Mouse (Mus musculus): ENCODE measurements at regions not wholly inside any gene's neighbourhood (a gene's known extent, or its start where the extent isn't known, plus 50 kb on each side); places are given as distances from the start of the nearest gene placed in this dataset.

GRCm38 (mm10) chr1:169357652-169358241, 173.5 kb downstream of the Nuf2 start:
- ATAC-seq (ENCODE audit: insufficient number of reproducible peaks, low FRiP score, low TSS enrichment, low read depth): no peak
- Histone ChIP-seq H3K36me3 (ENCODE audit: control insufficient read depth, insufficient read depth, low read length) (no peaks in the 10 kb centered on the region), H3K4me3 (ENCODE audit: low read depth, low read length) (no peak overlapping the region), H3K4me1 (ENCODE audit: control insufficient read depth, insufficient read depth, low read length) (peaks cover 3% of the 10 kb centered on the region; the same call in 1 of the 2 replicates), H3K27me3 (ENCODE audit: control insufficient read depth, insufficient read depth, low read length) (no peaks in the 10 kb centered on the region), H3K9me3 (ENCODE audit: control insufficient read depth, low read length) (no peaks in the 10 kb centered on the region), H3K27ac (replicated peaks; ENCODE audit: low read depth, low read length) (no peak overlapping the region), H3K4me2 (ENCODE audit: low read depth, severe bottlenecking) (no peak overlapping the region), H3K9ac (ENCODE audit: low read length) (no peak overlapping the region)
- no peak for DNase-seq (ENCODE audit: low spot score)
- WGBS: 71% methylated on average over 6 of the region's 6 CpGs

DNA sequence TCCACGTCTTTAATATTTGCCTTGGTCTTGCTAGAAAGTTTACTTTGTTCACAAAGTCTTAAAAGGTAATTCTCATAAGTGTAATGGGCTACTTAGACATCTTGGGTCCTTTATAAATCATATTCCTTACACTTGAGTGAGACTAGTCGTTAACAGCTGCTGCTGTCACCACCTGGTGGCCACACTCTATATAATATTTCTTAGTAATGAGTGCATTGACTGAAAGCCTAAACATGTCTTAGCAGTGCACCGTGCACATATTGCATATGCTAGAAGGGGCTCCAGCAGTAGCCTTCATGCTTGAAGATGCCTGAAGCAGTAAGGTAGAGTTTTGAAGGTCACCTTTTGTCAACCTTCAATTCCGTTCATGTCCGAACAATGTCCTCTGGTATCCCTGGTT, 177.2 kb downstream of the Nuf2 start:
- Histone ChIP-seq H3K4me3 (ENCODE audit: low read depth, low read length) (no peak overlapping the region), H3K4me1 (ENCODE audit: control insufficient read depth, insufficient read depth, low read length) (peaks cover 3% of the 10 kb centered on the region; the same call in 1 of the 2 replicates), H3K4me2 (ENCODE audit: low read depth, severe bottlenecking) (no peak overlapping the region), H3K27ac (replicated peaks; ENCODE audit: low read depth, low read length) (no peak overlapping the region), H3K36me3 (ENCODE audit: control insufficient read depth, insufficient read depth, low read length) (no peaks in the 10 kb centered on the region), H3K9ac (ENCODE audit: low read length) (no peak overlapping the region), H3K9me3 (ENCODE audit: control insufficient read depth, low read length) (no peaks in the 10 kb centered on the region), H3K27me3 (ENCODE audit: control insufficient read depth, insufficient read depth, low read length) (no peaks in the 10 kb centered on the region)
- DNase-seq (ENCODE audit: low spot score): peak; percentile 70
- 56% methylated on average over 5 of the region's 5 CpGs for WGBS
- ATAC-seq (ENCODE audit: insufficient number of reproducible peaks, low FRiP score, low TSS enrichment, low read depth): no peak

GRCm38 (mm10) chr1:169347692-169348091, 183.6 kb downstream of the Nuf2 start:
- Histone ChIP-seq H3K9me3 (ENCODE audit: control insufficient read depth, low read length) (no peaks in the 10 kb centered on the region), H3K9ac (ENCODE audit: low read length) (no peak overlapping the region), H3K4me1 (ENCODE audit: control insufficient read depth, insufficient read depth, low read length) (no peaks in the 10 kb centered on the region), H3K4me3 (ENCODE audit: low read depth, low read length) (no peak overlapping the region), H3K27ac (replicated peaks; ENCODE audit: low read depth, low read length) (no peak overlapping the region), H3K27me3 (ENCODE audit: control insufficient read depth, insufficient read depth, low read length) (no peaks in the 10 kb centered on the region), H3K36me3 (ENCODE audit: control insufficient read depth, insufficient read depth, low read length) (no peaks in the 10 kb centered on the region), H3K4me2 (ENCODE audit: low read depth, severe bottlenecking) (no peak overlapping the region)
- DNase-seq (ENCODE audit: low spot score) (peak; percentile 32), ATAC-seq (ENCODE audit: insufficient number of reproducible peaks, low FRiP score, low TSS enrichment, low read depth) (no peak)
- WGBS: 51% methylated on average over 2 of the region's 2 CpGs

DNA sequence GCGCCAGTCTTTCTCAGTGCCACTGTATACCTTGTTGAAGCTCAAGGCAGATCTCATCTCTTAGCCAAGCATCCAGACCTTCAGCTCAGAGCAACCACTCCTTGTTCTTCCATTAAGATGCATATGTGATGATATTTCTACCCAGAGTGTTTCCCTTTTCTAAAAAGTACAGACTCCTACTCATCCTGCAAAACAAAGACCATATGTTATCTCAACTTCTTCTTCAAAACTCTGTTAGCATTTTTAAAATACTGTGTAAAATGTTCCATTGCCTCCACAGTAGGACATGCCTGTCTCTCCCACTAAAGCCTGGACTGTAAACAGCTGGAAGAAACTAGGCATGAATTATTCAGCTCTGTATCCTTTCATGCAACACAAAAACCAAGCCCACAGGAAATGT, 184.4 kb downstream of the Nuf2 start:
- no peaks in the 10 kb centered on the region for H3K4me1 ChIP-seq (ENCODE audit: control insufficient read depth, insufficient read depth, low read length)
- DNase-seq (ENCODE audit: low spot score) (no peak), ATAC-seq (ENCODE audit: insufficient number of reproducible peaks, low FRiP score, low TSS enrichment, low read depth) (no peak)
- no peak overlapping the region for H3K4me2 ChIP-seq (ENCODE audit: low read depth, severe bottlenecking)
- no peaks in the 10 kb centered on the region for H3K9me3 ChIP-seq (ENCODE audit: control insufficient read depth, low read length)
- H3K27ac ChIP-seq (replicated peaks; ENCODE audit: low read depth, low read length): no peak overlapping the region
- no peaks in the 10 kb centered on the region for H3K27me3 ChIP-seq (ENCODE audit: control insufficient read depth, insufficient read depth, low read length)
- H3K36me3 ChIP-seq (ENCODE audit: control insufficient read depth, insufficient read depth, low read length): no peaks in the 10 kb centered on the region
- H3K9ac ChIP-seq (ENCODE audit: low read length): no peak overlapping the region
- WGBS: 93% methylated on average over 1 of the region's 1 CpGs
- no peak overlapping the region for H3K4me3 ChIP-seq (ENCODE audit: low read depth, low read length)

DNA sequence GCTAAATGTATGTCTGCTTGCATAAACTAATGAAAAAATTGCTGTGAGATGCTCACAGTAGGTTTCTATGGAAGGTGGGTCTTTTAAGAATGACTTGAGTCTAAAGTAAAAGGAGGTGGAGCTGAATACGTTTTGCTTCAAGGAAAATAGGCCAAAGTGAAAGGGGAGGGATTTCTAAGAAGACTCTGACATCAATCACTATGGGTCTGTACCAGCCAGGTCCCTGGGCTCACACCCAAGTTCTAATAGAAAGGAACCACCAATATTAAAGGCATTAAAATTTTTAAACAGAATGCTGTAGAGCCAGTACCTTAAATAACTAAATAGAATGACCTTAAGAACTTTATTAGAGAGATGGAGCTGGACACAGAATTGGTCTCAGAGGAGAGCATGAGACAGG, 190.1 kb downstream of the Nuf2 start:
- H3K4me2 ChIP-seq (ENCODE audit: low read depth, severe bottlenecking): no peak overlapping the region
- ATAC-seq (ENCODE audit: insufficient number of reproducible peaks, low FRiP score, low TSS enrichment, low read depth): no peak
- no peaks in the 10 kb centered on the region for H3K36me3 ChIP-seq (ENCODE audit: control insufficient read depth, insufficient read depth, low read length)
- no peak overlapping the region for H3K9ac ChIP-seq (ENCODE audit: low read length)
- no peak overlapping the region for H3K27ac ChIP-seq (replicated peaks; ENCODE audit: low read depth, low read length)
- DNase-seq (ENCODE audit: low spot score): no peak
- H3K9me3 ChIP-seq (ENCODE audit: control insufficient read depth, low read length): no peaks in the 10 kb centered on the region
- no peaks in the 10 kb centered on the region for H3K27me3 ChIP-seq (ENCODE audit: control insufficient read depth, insufficient read depth, low read length)
- whole genome bisulfite sequencing: 78% methylated on average over 1 of the region's 1 CpGs
- H3K4me1 ChIP-seq (ENCODE audit: control insufficient read depth, insufficient read depth, low read length): no peaks in the 10 kb centered on the region
- H3K4me3 ChIP-seq (ENCODE audit: low read depth, low read length): no peak overlapping the region

GRCm38 (mm10) chr1:169338461-169338860, 192.8 kb downstream of the Nuf2 start:
- ATAC-seq (ENCODE audit: insufficient number of reproducible peaks, low FRiP score, low TSS enrichment, low read depth): no peak
- H3K4me1 ChIP-seq (ENCODE audit: control insufficient read depth, insufficient read depth, low read length): no peaks in the 10 kb centered on the region
- H3K4me3 ChIP-seq (ENCODE audit: low read depth, low read length): no peak overlapping the region
- no peaks in the 10 kb centered on the region for H3K9me3 ChIP-seq (ENCODE audit: control insufficient read depth, low read length)
- DNase-seq (ENCODE audit: low spot score): no peak
- 55% methylated on average over 4 of the region's 4 CpGs for WGBS
- H3K36me3 ChIP-seq (ENCODE audit: control insufficient read depth, insufficient read depth, low read length): no peaks in the 10 kb centered on the region
- H3K9ac ChIP-seq (ENCODE audit: low read length): no peak overlapping the region
- H3K27ac ChIP-seq (replicated peaks; ENCODE audit: low read depth, low read length): no peak overlapping the region
- no peaks in the 10 kb centered on the region for H3K27me3 ChIP-seq (ENCODE audit: control insufficient read depth, insufficient read depth, low read length)
- no peak overlapping the region for H3K4me2 ChIP-seq (ENCODE audit: low read depth, severe bottlenecking)

- no peak for DNase-seq (ENCODE audit: low spot score)
- ATAC-seq (ENCODE audit: insufficient number of reproducible peaks, low FRiP score, low TSS enrichment, low read depth): no peak
- Histone ChIP-seq H3K4me3 (ENCODE audit: low read depth, low read length) (no peak overlapping the region), H3K36me3 (ENCODE audit: control insufficient read depth, insufficient read depth, low read length) (no peaks in the 10 kb centered on the region), H3K9ac (ENCODE audit: low read length) (no peak overlapping the region), H3K4me1 (ENCODE audit: control insufficient read depth, insufficient read depth, low read length) (no peaks in the 10 kb centered on the region), H3K9me3 (ENCODE audit: control insufficient read depth, low read length) (no peaks in the 10 kb centered on the region), H3K4me2 (ENCODE audit: low read depth, severe bottlenecking) (no peak overlapping the region), H3K27me3 (ENCODE audit: control insufficient read depth, insufficient read depth, low read length) (no peaks in the 10 kb centered on the region), H3K27ac (replicated peaks; ENCODE audit: low read depth, low read length) (no peak overlapping the region)
- 93% methylated on average over 5 of the region's 5 CpGs for WGBS
Observed at GRCm38 (mm10) chr1:169332165-169332564, 199.1 kb downstream of the Nuf2 start.

DNA sequence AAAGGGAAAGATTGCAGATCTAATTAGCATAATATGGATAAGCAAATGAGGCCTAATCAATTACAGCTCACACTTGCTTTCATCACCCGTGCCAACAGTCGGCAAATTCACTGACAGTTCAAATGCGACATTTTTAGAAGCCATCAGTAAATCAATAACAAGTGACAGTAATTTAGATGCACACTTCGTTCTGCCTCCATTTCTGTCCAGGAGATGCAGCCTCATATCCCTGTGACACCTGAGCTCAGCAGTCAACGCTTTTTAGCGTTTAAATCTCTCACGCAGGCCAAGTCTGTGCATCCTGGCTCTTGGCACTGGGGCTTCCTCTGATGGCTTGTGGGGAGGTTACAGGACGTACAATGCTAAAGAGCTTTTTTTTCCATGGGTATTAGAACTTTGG, 218.0 kb downstream of the Nuf2 start:
- Histone ChIP-seq H3K4me1 (ENCODE audit: control insufficient read depth, insufficient read depth, low read length) (no peaks in the 10 kb centered on the region), H3K36me3 (ENCODE audit: control insufficient read depth, insufficient read depth, low read length) (no peaks in the 10 kb centered on the region), H3K9ac (ENCODE audit: low read length) (no peak overlapping the region), H3K4me2 (ENCODE audit: low read depth, severe bottlenecking) (no peak overlapping the region), H3K9me3 (ENCODE audit: control insufficient read depth, low read length) (no peaks in the 10 kb centered on the region), H3K27me3 (ENCODE audit: control insufficient read depth, insufficient read depth, low read length) (no peaks in the 10 kb centered on the region), H3K4me3 (ENCODE audit: low read depth, low read length) (no peak overlapping the region), H3K27ac (replicated peaks; ENCODE audit: low read depth, low read length) (no peak overlapping the region)
- no peak for DNase-seq (ENCODE audit: low spot score)
- no peak for ATAC-seq (ENCODE audit: insufficient number of reproducible peaks, low FRiP score, low TSS enrichment, low read depth)
- WGBS: 70% methylated on average over 8 of the region's 8 CpGs

- Histone ChIP-seq H3K4me3 (ENCODE audit: low read depth, low read length) (no peak overlapping the region), H3K36me3 (ENCODE audit: control insufficient read depth, insufficient read depth, low read length) (no peaks in the 10 kb centered on the region), H3K27me3 (ENCODE audit: control insufficient read depth, insufficient read depth, low read length) (no peaks in the 10 kb centered on the region), H3K4me2 (ENCODE audit: low read depth, severe bottlenecking) (no peak overlapping the region), H3K4me1 (ENCODE audit: control insufficient read depth, insufficient read depth, low read length) (no peaks in the 10 kb centered on the region), H3K9me3 (ENCODE audit: control insufficient read depth, low read length) (no peaks in the 10 kb centered on the region), H3K9ac (ENCODE audit: low read length) (no peak overlapping the region), H3K27ac (replicated peaks; ENCODE audit: low read depth, low read length) (no peak overlapping the region)
- ATAC-seq (ENCODE audit: insufficient number of reproducible peaks, low FRiP score, low TSS enrichment, low read depth) (no peak), DNase-seq (ENCODE audit: low spot score) (no peak)
- 95% methylated on average over 5 of the region's 5 CpGs for WGBS
Observed at GRCm38 (mm10) chr1:169283440-169283839, 247.8 kb downstream of the Nuf2 start.
